Mouse (Mus musculus): ENCODE results near the gene Braf.

DNA sequence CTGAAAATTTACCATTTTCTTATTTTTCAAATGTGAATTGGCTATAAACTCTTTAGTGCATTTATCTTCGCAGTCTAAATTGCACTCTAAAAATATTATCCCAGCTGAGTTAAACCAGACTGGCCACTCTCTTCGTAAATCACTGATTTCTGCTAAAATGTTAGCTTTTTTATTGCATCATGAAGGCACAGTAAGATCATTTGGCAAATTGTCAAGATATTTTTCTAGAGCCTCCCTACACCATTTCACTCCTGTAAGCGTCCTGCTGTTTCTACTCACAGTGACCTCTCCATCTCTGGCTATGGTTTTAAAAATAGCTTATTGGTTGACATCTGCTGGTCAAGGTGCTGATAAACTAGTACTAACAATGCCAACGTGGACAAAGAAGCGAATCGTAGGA lies 119.2 kb downstream of the Braf start:
- TF ChIP-seq CTCF (IDR thresholded peaks at IDR 0.05; ENCODE audit: low read depth) = no peak
- TF ChIP-seq EP300 (IDR thresholded peaks at IDR 0.05; ENCODE audit: low read depth) = no peak
